Mouse (Mus musculus): ENCODE measurements at regions not wholly inside any gene's neighbourhood (a gene's known extent, or its start where the extent isn't known, plus 50 kb on each side); places are given as distances from the start of the nearest gene placed in this dataset.

DNA sequence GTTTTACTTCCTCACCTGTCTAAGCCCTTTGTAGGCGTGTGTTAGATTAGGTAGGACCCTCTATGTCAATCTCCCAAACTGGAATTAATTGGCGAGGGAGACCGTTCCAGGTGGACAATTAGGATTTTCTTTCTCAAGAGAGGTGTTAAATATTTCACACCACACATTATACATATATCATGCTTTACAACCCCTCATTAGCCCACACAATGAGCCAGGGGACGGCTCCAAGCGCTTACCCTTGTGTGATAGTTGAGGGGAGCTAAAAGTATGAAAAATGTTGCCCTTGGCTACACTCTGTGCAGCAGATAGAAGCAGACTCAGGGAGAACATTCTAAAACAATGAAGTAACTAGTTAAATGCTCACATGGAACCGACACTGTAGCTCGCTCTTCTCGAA lies 153.5 kb upstream of the Cep162 start:
- TF ChIP-seq CTCF (IDR thresholded peaks at IDR 0.05 in 2 of 3, conservative IDR thresholded peaks at IDR 0.05 in 1 of 3; ENCODE audit: control insufficient read depth in 1 of 3, insufficient read depth in 1 of 3, low read depth in 2 of 3, low read length in 3 of 3, poor library complexity in 1 of 3, severe bottlenecking in 1 of 3) (no peak), GATA1 (IDR thresholded peaks at IDR 0.05; ENCODE audit: low read depth, low read length) (no peak), BHLHE40 (IDR thresholded peaks at IDR 0.05; ENCODE audit: borderline replicate concordance, low read depth, low read length) (no peak), POLR2AphosphoS5 (IDR thresholded peaks at IDR 0.05; ENCODE audit: borderline replicate concordance, low read depth, low read length) (no peak), POLR2A (IDR thresholded peaks at IDR 0.05; ENCODE audit: control insufficient read depth in 1 of 2, insufficient read depth in 1 of 2, low read depth in 1 of 2, low read length in 2 of 2, poor library complexity in 1 of 2) (no peak), KAT2A (conservative IDR thresholded peaks at IDR 0.05; ENCODE audit: low read depth, low read length) (no peak), POLR2AphosphoS2 (IDR thresholded peaks at IDR 0.05; ENCODE audit: low read length) (no peak), MAFK (IDR thresholded peaks at IDR 0.05; ENCODE audit: borderline replicate concordance, low read depth, low read length) (no peak), ZC3H11A (IDR thresholded peaks at IDR 0.05; ENCODE audit: low read depth, low read length) (no peak)
